Mouse (Mus musculus) heart, postnatal 36 days (tissue): Measurements from ENCODE around the gene Gpkow. TPM values are rescaled to one million over a fixed set of nuclear protein-coding genes. Genes with fewer than 3 reads are reported as not detected.

Experiments used
- DNase-seq, 2 experiments: peaks; one replicate each; pipeline ENCODE4 v3.0.0; 2021 to 2022
- intact Hi-C: fragments of 180-260 bp; cut with DNase I; formaldehyde crosslinking; loops from one replicate; pipeline ENCODE4 v1.15.1; 2025
- total RNA-seq, 2 experiments: library from RNA; stranded (reverse); gene quantifications; 2 replicates each; pipeline ENCODE4 v1.2.3; 2021

Gpkow gene
- total RNA-seq: 10 to 100 TPM; 19.1 to 21.4 TPM

GRCm38 (mm10) chrX:7696954-7697381 lies at the start of gene Gpkow:
Gpkow (plus strand) TSS chrX:7697131.
- intact Hi-C loops: loop anchor here (5.0 to 10.0 kb wide), 3 partner anchors 90 to 372 kb away; partner anchors contain the start of genes Cacna1f, Ccdc22, Foxp3 and Ppp1r3f
- peak; percentile 71 to 72 for DNase-seq

DNA sequence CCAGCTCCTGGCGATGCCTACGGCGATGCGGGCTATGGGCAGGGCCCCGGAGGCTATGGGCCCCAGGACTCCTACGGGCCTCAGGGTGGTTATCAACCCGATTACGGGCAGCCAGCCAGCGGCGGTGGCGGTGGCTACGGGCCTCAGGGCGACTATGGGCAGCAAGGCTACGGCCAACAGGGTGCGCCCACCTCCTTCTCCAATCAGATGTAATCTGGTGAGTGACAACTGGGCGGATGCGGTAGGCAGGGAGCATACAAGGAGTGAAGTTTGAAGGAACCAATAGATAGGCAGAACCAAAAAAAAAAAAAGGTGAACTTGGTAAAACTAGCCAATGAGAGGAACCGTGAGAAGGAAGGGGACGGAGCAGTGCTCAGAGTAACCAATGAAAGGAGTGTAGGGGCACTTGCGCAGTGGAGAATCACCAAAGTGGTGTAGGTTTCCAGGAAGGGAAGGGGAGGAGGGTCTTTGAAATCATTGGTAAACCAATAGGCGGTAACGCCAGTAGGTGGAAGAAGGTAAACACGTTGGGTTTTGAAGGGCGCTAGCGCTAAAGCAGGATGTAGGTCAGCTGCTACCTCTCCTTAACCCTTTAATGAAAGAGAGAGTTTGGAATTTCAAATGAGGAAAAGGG lies 48.1 kb upstream of the Gpkow start:
- intact Hi-C loops: loop anchor here (2.0 to 5.0 kb wide), 2 partner anchors 30 to 44 kb away; no protein-coding TSS in a partner anchor

GRCm38 (mm10) chrX:7657221-7657639 lies 39.7 kb upstream of the Gpkow start, which contains the start of gene Prickle3:
Prickle3 (plus strand) TSS chrX:7657260.
- DNase-seq: peak; percentile 65 to 74
- intact Hi-C loops: no loop called here

More for the DNA sequence above, 48.1 kb upstream of the Gpkow start:
- peak; percentile 74 to 81 for DNase-seq

DNA sequence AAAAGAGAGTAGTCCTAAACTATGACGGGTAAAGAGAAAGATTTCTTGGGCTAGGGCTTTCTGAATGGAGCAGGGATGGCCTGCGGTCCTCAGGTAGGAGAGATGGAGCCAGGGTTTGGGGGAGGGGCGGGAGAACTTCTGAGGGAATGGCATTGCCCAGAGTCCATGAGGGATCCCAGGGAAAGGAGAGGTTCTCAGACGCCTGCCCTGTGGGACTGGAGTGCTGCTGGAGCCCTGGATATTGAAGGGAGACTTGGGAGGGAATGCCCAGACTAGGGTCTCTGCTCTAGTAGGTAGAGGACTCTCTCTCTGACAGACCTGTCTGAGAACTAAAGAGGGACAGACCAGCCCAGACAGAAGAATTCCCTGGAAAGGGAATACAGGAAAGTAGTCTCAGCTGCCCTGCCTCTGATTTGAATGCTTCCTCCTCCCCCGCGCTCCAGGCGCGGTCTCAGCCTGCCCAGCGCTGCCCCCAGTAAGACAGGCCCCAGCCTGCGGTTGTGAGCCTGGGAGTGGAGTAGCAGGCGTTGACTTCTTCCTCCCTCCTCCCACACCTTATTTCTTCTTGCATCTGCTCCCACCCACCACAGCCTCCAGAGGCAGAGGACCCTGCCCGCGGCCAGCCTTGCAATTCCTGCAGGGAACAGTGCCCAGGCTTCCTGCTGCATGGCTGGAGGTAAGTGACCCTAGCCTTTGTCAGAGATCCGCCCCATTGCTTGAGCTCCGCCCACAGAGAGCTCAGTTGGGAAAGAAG lies 38.7 kb upstream of the Gpkow start:
- intact Hi-C loops: no loop called here
- DNase-seq: peak; percentile 65 to 66

GRCm38 (mm10) chrX:7658785-7659589 lies 37.9 kb upstream of the Gpkow start:
- peak in 1 of 2 experiments; percentile 33 for DNase-seq

GRCm38 (mm10) chrX:7661086-7661485 lies 35.8 kb upstream of the Gpkow start:
- intact Hi-C loops: no loop called here
- no peak for DNase-seq

More at GRCm38 (mm10) chrX:7658785-7659589, 37.9 kb upstream of the Gpkow start:
- intact Hi-C loops: no loop called here

GRCm38 (mm10) chrX:7662936-7663335 lies 34.0 kb upstream of the Gpkow start:
- DNase-seq: no peak
- intact Hi-C loops: no loop called here

DNA sequence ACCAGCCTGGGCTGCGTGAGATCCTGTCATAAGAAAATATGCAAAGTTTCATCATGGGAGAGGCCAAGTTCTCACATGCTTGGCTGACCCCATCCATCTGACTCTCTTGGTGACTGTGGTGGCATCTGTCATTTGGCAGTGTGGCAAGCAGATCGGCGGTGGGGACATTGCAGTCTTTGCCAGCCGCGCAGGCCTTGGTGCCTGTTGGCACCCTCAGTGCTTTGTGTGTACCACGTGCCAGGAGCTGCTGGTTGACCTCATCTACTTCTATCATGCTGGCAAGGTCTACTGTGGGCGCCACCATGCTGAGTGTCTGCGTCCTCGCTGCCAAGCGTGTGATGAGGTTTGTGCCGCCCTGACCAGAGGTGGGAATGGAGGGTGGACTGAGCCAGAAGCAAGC lies 32.1 kb upstream of the Gpkow start:
- intact Hi-C loops: no loop called here
- DNase-seq: peak in 1 of 2 experiments; percentile 27

DNA sequence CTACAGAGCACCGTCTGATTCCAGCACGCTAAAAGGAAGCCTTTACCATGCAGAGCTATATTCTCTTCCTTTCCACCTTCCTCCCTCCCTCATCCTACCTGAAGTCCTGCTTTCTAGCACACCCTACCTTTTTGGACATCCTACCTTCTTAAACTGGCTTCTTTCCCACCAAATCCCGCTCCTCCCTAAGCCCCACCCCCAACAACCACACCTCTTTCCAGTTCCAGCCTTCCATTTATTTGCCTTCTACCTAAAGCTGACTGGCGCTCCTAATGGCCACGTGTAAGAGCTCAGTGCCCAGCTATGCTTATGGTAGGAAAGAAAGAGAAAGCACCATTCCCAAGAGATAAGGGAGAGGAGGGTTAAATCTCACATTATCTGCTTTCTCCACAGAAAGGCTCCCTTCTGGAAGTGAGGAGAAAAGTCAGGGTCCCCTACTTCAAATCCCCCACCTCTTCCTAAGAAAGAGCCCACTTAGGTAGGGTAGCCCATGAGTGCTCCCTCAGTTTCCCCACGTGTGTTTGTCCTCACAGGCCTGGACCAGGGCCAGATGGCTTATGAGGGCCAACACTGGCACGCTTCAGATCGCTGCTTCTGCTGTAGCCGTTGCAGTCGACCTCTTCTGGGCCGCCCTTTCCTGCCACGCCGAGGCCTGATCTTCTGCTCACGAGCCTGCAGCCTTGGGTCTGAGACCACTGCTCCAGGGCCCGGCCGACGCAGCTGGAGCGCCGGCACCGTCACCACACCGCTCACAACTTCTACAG lies 31.0 kb upstream of the Gpkow start:
- intact Hi-C loops: no loop called here
- no peak for DNase-seq

DNA sequence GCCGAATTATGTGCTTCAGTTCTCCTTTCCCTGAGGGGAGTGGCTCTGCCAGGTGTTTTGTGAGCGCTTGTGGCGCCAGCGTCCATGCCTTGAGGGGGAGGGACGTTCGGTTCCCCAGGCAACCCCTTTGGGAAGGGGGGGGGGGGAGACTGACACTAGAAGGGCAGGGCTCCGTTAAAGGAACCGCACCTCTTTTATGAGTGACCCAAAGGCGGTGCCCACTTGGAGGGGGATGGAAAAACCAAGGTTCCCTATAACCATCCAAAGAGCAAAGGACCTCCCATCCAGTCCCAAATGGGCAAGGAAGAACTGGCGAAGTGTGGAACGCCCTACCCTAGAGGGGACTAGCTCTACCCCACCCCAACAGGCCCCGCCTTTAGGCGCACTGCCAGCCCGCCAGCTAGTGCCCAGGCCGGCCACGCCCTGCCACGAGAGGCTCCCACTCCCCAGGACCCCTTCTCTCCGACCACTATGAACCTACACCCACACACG lies 26.5 kb upstream of the Gpkow start:
- intact Hi-C loops: no loop called here
- DNase-seq: peak; percentile 77 to 79

- DNase-seq: peak; percentile 34 to 50
- intact Hi-C loops: no loop called here
Measured at GRCm38 (mm10) chrX:7670921-7671623, 25.9 kb upstream of the Gpkow start, which contains the start of gene Plp2. Plp2 (minus strand) TSS chrX:7671390.

DNA sequence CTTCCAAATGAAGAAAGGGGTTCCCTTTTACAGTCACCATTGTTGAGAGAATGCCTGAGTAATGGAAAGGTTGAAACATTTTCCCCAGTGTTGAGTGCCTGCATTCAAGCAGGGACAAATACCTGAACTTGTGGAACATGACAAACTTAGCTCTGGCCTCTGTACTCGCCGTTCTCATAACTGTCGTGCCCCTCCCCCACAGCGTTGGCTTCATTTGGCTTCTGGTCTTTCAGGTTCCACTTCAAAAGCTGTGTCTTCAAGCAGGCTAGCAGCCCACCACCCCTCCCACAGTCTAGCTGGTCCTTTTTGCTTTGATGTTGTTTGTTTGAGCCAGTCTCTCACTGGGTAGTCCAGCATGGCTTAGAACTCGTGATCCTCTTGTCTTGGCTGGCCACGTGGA lies 24.2 kb upstream of the Gpkow start:
- DNase-seq: no peak
- intact Hi-C loops: no loop called here

DNA sequence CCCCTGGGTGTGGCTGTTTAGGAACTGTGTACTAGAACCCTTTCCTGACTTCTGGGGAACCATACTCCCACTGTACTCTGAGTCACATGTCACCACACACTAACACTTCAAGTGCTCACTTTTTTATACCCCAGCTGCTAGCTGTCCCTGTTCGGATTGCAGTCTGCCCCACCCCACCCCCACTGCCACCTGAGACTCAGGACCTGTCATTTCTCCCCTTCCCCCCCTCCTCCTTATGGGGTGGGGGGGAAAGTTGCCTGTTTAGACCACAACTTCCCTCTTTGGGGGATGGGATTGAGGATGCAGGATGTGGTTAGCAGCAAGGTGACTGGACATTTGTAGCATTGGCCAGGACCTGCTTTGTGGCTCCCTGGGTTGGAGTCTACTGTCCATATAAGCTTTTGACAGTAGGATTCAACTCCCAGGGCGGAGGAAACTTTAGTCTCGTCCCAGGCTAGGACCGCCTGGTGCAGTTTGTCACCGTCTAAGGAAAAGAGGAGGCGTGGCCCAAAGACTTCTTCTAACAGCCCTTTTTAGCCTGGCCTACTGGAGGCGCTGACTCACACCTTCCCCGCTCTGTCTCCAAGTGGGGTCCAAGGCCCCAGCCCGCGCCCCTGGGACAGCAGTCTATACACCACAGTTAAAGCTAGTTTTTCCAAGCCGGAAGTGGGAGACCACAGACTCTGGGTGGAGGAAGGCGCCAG lies 23.2 kb upstream of the Gpkow start:
- DNase-seq: no peak
- intact Hi-C loops: no loop called here

GRCm38 (mm10) chrX:7674284-7675000 lies 22.5 kb upstream of the Gpkow start:
- DNase-seq: no peak
- intact Hi-C loops: no loop called here

- intact Hi-C loops: loop anchor here (5.0 kb wide), 1 partner anchor 1273 kb away; no protein-coding TSS in a partner anchor
- no peak for DNase-seq
Measured at GRCm38 (mm10) chrX:7675001-7675380, 21.9 kb upstream of the Gpkow start.

DNA sequence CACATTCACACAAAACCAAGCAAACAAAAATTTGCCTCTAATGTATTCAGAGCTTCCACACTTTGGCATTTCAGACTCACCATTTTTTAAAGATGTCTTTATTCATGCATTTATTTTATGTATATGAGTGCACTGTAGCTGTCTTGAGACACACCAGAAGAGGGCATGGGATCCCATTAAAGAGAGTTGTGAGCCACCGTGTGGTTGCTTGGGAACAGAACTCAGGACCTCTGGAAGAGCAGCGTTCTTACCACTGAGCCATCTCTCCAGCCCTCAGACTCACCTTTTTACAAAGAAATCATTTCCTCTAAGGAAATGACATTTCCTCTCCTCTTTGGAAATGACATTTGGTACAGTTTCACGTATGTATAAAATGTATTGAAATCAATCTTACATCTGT lies 17.9 kb upstream of the Gpkow start:
- intact Hi-C loops: loop anchor here (2.0 to 5.0 kb wide), 2 partner anchors 30 to 1277 kb away; no protein-coding TSS in a partner anchor

GRCm38 (mm10) chrX:7679405-7680056 lies 17.4 kb upstream of the Gpkow start:
- DNase-seq: peak; percentile 88 to 91
- intact Hi-C loops: loop anchor here (2.0 to 5.0 kb wide), 2 partner anchors 31 to 1277 kb away; no protein-coding TSS in a partner anchor

More for the DNA sequence above, 17.9 kb upstream of the Gpkow start:
- no peak for DNase-seq
